Mouse (Mus musculus): ENCODE data around the gene Tmsb15a. TPM values are rescaled to one million over a fixed set of nuclear protein-coding genes. Genes with fewer than 3 reads are reported as not detected.

The Tmsb15a gene
- polyA plus RNA-seq, 1 experiment = not detected

DNA sequence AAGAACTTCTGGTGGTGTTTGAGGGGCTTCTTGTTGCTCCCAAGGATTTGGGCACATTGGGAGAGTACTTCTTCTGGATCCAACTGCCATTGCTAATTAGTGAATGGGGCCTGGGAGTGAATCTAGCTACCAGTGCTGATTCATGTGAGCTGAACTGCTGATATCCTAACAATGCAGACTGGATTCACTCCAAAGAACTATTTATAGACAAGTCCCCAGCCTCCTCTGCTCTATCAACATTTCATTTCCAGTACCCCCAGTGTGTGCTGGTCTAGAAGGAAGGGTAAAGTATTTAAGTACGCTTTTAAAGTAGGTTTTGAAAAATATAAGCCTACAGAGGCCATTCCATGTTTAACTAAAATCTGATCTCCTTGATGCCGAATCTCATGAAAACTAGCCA lies 12.2 kb downstream of the Tmsb15a start:
- TF ChIP-seq TAL1 (IDR thresholded peaks at IDR 0.05; ENCODE audit: low read length) = no peak
- no peak for TF ChIP-seq GATA1 (IDR thresholded peaks at IDR 0.05; ENCODE audit: low read length)
- Histone ChIP-seq H3K4me1 (ENCODE audit: control insufficient read depth) (no peaks in the 10 kb centered on the region), H3K36me3 (ENCODE audit: control insufficient read depth) (no peaks in the 10 kb centered on the region), H3K4me3 (replicated peaks) (no peak overlapping the region), H3K9me3 (ENCODE audit: control insufficient read depth, low read length) (no peaks in the 10 kb centered on the region), H3K27me3 (ENCODE audit: control insufficient read depth) (no peaks in the 10 kb centered on the region)

DNA sequence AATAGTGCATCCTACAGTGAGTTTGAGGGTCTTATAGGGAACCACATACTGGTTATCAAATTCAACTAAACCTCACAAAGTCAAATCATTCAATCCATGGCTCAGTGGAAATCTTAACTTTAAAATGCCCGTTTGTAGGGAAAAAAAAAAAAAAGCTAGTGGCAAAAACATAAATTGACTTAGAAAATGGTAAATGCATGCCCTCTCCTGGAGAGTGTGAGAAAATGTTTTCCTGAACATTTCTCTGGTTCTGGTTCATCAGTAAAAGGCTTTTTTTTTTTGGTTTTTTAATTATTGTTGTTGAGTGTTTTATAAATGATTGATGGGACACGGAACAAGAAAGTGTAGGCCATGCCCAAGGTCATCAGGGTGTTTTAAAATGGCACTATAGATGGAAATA lies 20.7 kb downstream of the Tmsb15a start:
- TF ChIP-seq GATA1 (IDR thresholded peaks at IDR 0.05; ENCODE audit: low read length) (no peak), TAL1 (IDR thresholded peaks at IDR 0.05; ENCODE audit: low read length) (no peak)
- no peaks in the 10 kb centered on the region for H3K36me3 ChIP-seq (ENCODE audit: control insufficient read depth)
- no peaks in the 10 kb centered on the region for H3K4me1 ChIP-seq (ENCODE audit: control insufficient read depth)
- H3K9me3 ChIP-seq (ENCODE audit: control insufficient read depth, low read length) = no peaks in the 10 kb centered on the region
- no peak overlapping the region for H3K4me3 ChIP-seq (replicated peaks)
- H3K27me3 ChIP-seq (ENCODE audit: control insufficient read depth) = no peaks in the 10 kb centered on the region

DNA sequence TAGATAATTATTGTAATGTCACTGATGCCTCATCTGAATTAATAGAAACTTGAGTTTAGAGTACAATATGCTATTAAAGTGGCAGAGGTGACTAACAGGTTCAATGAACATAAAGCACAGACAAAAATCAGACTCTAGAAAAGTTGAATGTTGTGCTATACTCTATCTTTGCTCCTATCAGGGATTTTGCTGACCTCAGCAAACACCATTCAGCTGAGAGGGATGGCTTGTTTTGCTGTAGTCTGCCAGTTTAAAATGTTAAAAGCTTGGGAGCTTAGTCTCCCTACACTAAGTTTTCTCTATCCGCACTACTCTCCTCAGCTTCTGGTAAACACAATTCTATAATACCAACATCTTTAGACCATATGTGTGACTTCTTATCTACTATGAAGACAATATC lies 21.9 kb downstream of the Tmsb15a start:
- Histone ChIP-seq H3K4me3 (replicated peaks) (no peak overlapping the region), H3K9me3 (ENCODE audit: control insufficient read depth, low read length) (no peaks in the 10 kb centered on the region), H3K36me3 (ENCODE audit: control insufficient read depth) (no peaks in the 10 kb centered on the region), H3K27me3 (ENCODE audit: control insufficient read depth) (no peaks in the 10 kb centered on the region), H3K4me1 (ENCODE audit: control insufficient read depth) (no peaks in the 10 kb centered on the region)
- TF ChIP-seq TAL1 (IDR thresholded peaks at IDR 0.05; ENCODE audit: low read length) = no peak
- TF ChIP-seq GATA1 (IDR thresholded peaks at IDR 0.05; ENCODE audit: low read length) = no peak

DNA sequence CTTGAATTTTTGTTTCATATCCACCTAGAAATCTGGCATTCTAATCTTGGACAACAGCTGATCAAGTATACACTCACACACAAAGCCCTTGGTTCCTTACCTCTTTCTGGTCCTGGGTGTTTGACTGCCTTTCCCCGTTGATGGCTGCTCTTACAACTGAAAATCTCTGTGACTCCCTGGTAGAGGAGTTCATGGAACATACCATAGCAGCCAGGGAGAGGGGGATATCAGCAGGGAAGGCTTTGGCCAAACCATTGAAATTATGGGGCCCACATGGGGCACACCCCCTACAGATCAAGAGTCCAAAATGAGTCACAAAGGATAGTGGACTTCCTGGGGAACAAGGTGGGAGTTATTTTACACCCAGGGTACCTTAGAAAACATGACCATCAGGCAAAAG lies 31.4 kb downstream of the Tmsb15a start, which contains the start of gene Tcp11x2:
Gene Tcp11x2, minus strand, starts transcription at position 158 of the 400 bp plus-strand sequence.
- no peaks in the 10 kb centered on the region for H3K9me3 ChIP-seq (ENCODE audit: control insufficient read depth, low read length)
- no peaks in the 10 kb centered on the region for H3K27me3 ChIP-seq (ENCODE audit: control insufficient read depth)
- H3K4me1 ChIP-seq (ENCODE audit: control insufficient read depth) = no peaks in the 10 kb centered on the region
- H3K4me3 ChIP-seq (replicated peaks) = no peak within 1 kb of the TSS
- no peak for TF ChIP-seq GATA1 (IDR thresholded peaks at IDR 0.05; ENCODE audit: low read length)
- no peak for TF ChIP-seq TAL1 (IDR thresholded peaks at IDR 0.05; ENCODE audit: low read length)
- H3K36me3 ChIP-seq (ENCODE audit: control insufficient read depth) = no peaks in the 10 kb centered on the region

DNA sequence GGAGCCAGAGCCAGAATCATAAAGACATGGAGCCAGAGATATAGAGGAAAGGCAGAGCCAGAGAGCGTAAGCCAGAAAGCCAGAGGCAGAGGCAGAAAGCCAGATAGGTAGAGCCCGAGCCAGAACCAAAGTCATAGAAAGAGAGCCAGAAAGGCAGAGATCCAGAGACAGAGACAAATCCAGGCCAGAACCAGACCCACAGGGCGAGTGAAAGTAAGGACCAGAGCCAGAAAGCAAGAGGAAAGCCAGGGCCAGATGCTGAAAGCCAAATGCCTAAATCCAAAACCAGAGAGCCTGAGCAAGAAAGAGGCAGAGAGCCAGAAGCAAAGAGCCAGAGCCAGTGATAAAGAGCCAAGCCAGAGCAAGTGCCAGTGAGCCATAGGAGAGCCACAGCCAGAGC lies 37.3 kb downstream of the Tmsb15a start:
- no peaks in the 10 kb centered on the region for H3K9me3 ChIP-seq (ENCODE audit: control insufficient read depth, low read length)
- no peaks in the 10 kb centered on the region for H3K4me1 ChIP-seq (ENCODE audit: control insufficient read depth)
- H3K4me3 ChIP-seq (replicated peaks) = no peak overlapping the region
- H3K27me3 ChIP-seq (ENCODE audit: control insufficient read depth) = no peaks in the 10 kb centered on the region
- no peaks in the 10 kb centered on the region for H3K36me3 ChIP-seq (ENCODE audit: control insufficient read depth)
- TF ChIP-seq TAL1 (IDR thresholded peaks at IDR 0.05; ENCODE audit: low read length) = no peak
- TF ChIP-seq GATA1 (IDR thresholded peaks at IDR 0.05; ENCODE audit: low read length) = no peak

DNA sequence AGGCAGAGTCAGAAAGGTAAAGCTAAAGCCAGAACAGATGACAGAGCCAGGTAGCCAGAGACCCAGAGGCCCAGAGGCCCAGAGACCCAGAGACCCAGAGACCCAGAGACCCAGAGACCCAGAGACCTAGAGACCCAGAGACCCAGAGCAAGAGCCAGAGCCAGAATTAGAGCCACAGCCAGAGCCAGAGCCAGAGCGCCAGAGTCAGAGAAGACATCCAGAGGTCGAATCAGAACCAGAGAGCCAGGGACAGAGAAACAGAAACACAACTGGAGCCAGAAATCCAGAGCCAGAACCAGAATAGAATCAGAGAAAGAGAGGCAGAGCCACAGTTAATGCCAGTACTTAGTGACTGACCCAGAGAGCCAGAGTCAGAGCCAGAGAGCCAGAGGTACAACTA lies 43.2 kb downstream of the Tmsb15a start:
- H3K4me1 ChIP-seq (ENCODE audit: control insufficient read depth) = no peaks in the 10 kb centered on the region
- H3K4me3 ChIP-seq (replicated peaks) = no peak overlapping the region
- no peak for TF ChIP-seq TAL1 (IDR thresholded peaks at IDR 0.05; ENCODE audit: low read length)
- no peak for TF ChIP-seq GATA1 (IDR thresholded peaks at IDR 0.05; ENCODE audit: low read length)
- H3K9me3 ChIP-seq (ENCODE audit: control insufficient read depth, low read length) = no peaks in the 10 kb centered on the region
- H3K36me3 ChIP-seq (ENCODE audit: control insufficient read depth) = no peaks in the 10 kb centered on the region
- no peaks in the 10 kb centered on the region for H3K27me3 ChIP-seq (ENCODE audit: control insufficient read depth)

Other genes with a start within 250 kb of the Tmsb15a start
- gene AV320801, start 230.7 kb downstream of the Tmsb15a start, polyA plus RNA-seq (2012) = not detected in 2 replicates
- not detected in 2 replicates for gene Nxf7, start 126.5 kb downstream of the Tmsb15a start, polyA plus RNA-seq (2012)
- not detected in 2 replicates for gene Prame, start 97.6 kb downstream of the Tmsb15a start, polyA plus RNA-seq (2012)
- not detected in 2 replicates for gene Tcp11x2, start 31.5 kb downstream of the Tmsb15a start, polyA plus RNA-seq (2012)
- 0.03 and 0.06 TPM in 2 replicates for gene Armcx5, start 17.5 kb upstream of the Tmsb15a start, polyA plus RNA-seq (2012)
- gene Gprasp1, start 17.5 kb upstream of the Tmsb15a start, polyA plus RNA-seq (2012) = 0.04 and 0.54 TPM in 2 replicates
- gene Bhlhb9, start 72.3 kb upstream of the Tmsb15a start, polyA plus RNA-seq (2012) = 0.13 and 0.25 TPM in 2 replicates
- gene Gprasp2, start 113.8 kb upstream of the Tmsb15a start, polyA plus RNA-seq (2012) = 0.23 TPM in 1 of 2 replicates, not detected in the other

Data from erythroblast, embryonic 14.5 days (primary cell).